Mouse (Mus musculus) C2C12 (cell line): ENCODE results near the gene Enoph1. TPM values are rescaled to one million over a fixed set of nuclear protein-coding genes. Genes with fewer than 3 reads are reported as not detected.

Source experiments
- H3K27me3 ChIP-seq: one replicate; pipeline ENCODE4 v1.6.1; 2011; ENCODE audit not compliant: control insufficient read depth, insufficient read depth, insufficient read length
- H3K36me3 ChIP-seq: one replicate; pipeline ENCODE4 v1.6.1; 2011; ENCODE audit not compliant: control insufficient read depth, insufficient read depth
- H3K4me3 ChIP-seq: one replicate; pipeline ENCODE4 v1.5.1; 2011; ENCODE audit warnings: mild to moderate bottlenecking, control low read depth; ENCODE audit not compliant: poor library complexity, insufficient read depth, severe bottlenecking
- H3K79me2 ChIP-seq: one replicate; pipeline ENCODE4 v1.6.1; 2011; ENCODE audit not compliant: control insufficient read depth, insufficient read depth
- H3K79me3 ChIP-seq: one replicate; pipeline ENCODE4 v1.6.1; 2011; ENCODE audit warnings: low read depth, control low read depth
- H3ac ChIP-seq: one replicate; pipeline ENCODE3; 2011; ENCODE audit warnings: low read depth; ENCODE audit not compliant: control insufficient read depth, insufficient read length
- CEBPB ChIP-seq: IDR thresholded peaks from one replicate; pipeline ENCODE4 v1.6.1; 2011; ENCODE audit warnings: low read depth, mild to moderate bottlenecking, control low read depth, moderate library complexity
- CTCF ChIP-seq: IDR thresholded peaks from one replicate; pipeline ENCODE4 v1.5.1; 2011; ENCODE audit not compliant: control insufficient read depth, insufficient read depth, insufficient read length
- FOSL1 ChIP-seq: IDR thresholded peaks from one replicate; pipeline ENCODE4 v1.8.0; 2011; ENCODE audit warnings: mild to moderate bottlenecking, low read length; ENCODE audit not compliant: poor library complexity, insufficient read depth, severe bottlenecking
- MAX ChIP-seq: IDR thresholded peaks from one replicate; pipeline ENCODE4 v1.6.1; 2011; ENCODE audit warnings: mild to moderate bottlenecking, control low read depth
- MYOD1 ChIP-seq: IDR thresholded peaks from one replicate; pipeline ENCODE4 v1.6.1; 2011; ENCODE audit warnings: low read depth; ENCODE audit not compliant: control insufficient read depth, insufficient read length
- MYOG ChIP-seq: IDR thresholded peaks from one replicate; pipeline ENCODE4 v1.6.1; 2011; ENCODE audit not compliant: control insufficient read depth, insufficient read length; ENCODE audit errors: extremely low read depth
- USF1 ChIP-seq: IDR thresholded peaks from one replicate; pipeline ENCODE4 v1.6.1; 2011; ENCODE audit warnings: low read depth, mild to moderate bottlenecking, control low read depth, moderate library complexity
- polyA plus RNA-seq: library from polyadenylated mRNA; unstranded; fragments of >200 nt; fragmentation: generic; extraction: Trizol; gene quantifications from one replicate; pipeline ENCODE4 v1.2.1, GENCODE M21; 2012; ENCODE audit warnings: missing spikeins

Gene Enoph1
- polyA plus RNA-seq, 1 experiment = 35.3 TPM

GRCm38 (mm10) chr5:100003895-100004294, 35.9 kb upstream of the Enoph1 start:
- no peak for TF ChIP-seq MYOG
- Histone ChIP-seq H3K36me3 (no peaks in the 10 kb centered on the region), H3K79me2 (no peaks in the 10 kb centered on the region), H3K27me3 (no peaks in the 10 kb centered on the region), H3K79me3 (no peaks in the 10 kb centered on the region), H3ac (no peak overlapping the region), H3K4me3 (no peak overlapping the region)

- H3K4me3 ChIP-seq = no peak overlapping the region
- H3K79me3 ChIP-seq = no peaks in the 10 kb centered on the region
- no peaks in the 10 kb centered on the region for H3K27me3 ChIP-seq
- no peaks in the 10 kb centered on the region for H3K79me2 ChIP-seq
- TF ChIP-seq USF1 (no peak), MAX (no peak), FOSL1 (no peak), CEBPB (no peak)
- no peak overlapping the region for H3ac ChIP-seq
- H3K36me3 ChIP-seq = no peaks in the 10 kb centered on the region
Observed at GRCm38 (mm10) chr5:100005431-100005830, 34.4 kb upstream of the Enoph1 start.

GRCm38 (mm10) chr5:100005896-100006295, 33.9 kb upstream of the Enoph1 start:
- no peaks in the 10 kb centered on the region for H3K27me3 ChIP-seq
- TF ChIP-seq USF1 (no peak), CTCF (no peak), FOSL1 (no peak), MYOD1 (no peak), MAX (no peak), MYOG (no peak), CEBPB (no peak)
- no peaks in the 10 kb centered on the region for H3K36me3 ChIP-seq
- no peaks in the 10 kb centered on the region for H3K79me2 ChIP-seq
- H3K4me3 ChIP-seq = no peak overlapping the region
- no peaks in the 10 kb centered on the region for H3K79me3 ChIP-seq
- no peak overlapping the region for H3ac ChIP-seq

- Histone ChIP-seq H3K79me3 (no peaks in the 10 kb centered on the region), H3K79me2 (no peaks in the 10 kb centered on the region), H3K4me3 (no peak overlapping the region), H3ac (no peak overlapping the region), H3K36me3 (no peaks in the 10 kb centered on the region), H3K27me3 (no peaks in the 10 kb centered on the region)
- TF ChIP-seq FOSL1 = no peak
Observed at GRCm38 (mm10) chr5:100006324-100007039, 33.3 kb upstream of the Enoph1 start.

GRCm38 (mm10) chr5:100007040-100007375, 32.8 kb upstream of the Enoph1 start:
- H3K79me2 ChIP-seq = no peaks in the 10 kb centered on the region
- H3K36me3 ChIP-seq = no peaks in the 10 kb centered on the region
- H3K27me3 ChIP-seq = no peaks in the 10 kb centered on the region

GRCm38 (mm10) chr5:100008485-100008884, 31.3 kb upstream of the Enoph1 start:
- no peaks in the 10 kb centered on the region for H3K79me2 ChIP-seq
- no peak overlapping the region for H3K4me3 ChIP-seq
- H3K27me3 ChIP-seq = no peaks in the 10 kb centered on the region
- H3K36me3 ChIP-seq = no peaks in the 10 kb centered on the region
- H3ac ChIP-seq = no peak overlapping the region
- TF ChIP-seq CEBPB (no peak), MYOD1 (no peak), FOSL1 (no peak)
- no peaks in the 10 kb centered on the region for H3K79me3 ChIP-seq

More at GRCm38 (mm10) chr5:100007040-100007375, 32.8 kb upstream of the Enoph1 start:
- Histone ChIP-seq H3ac (no peak overlapping the region), H3K4me3 (no peak overlapping the region), H3K79me3 (no peaks in the 10 kb centered on the region)
- TF ChIP-seq MAX (no peak), MYOG (no peak), CEBPB (no peak), MYOD1 (no peak), CTCF (no peak), FOSL1 (no peak), USF1 (no peak)

GRCm38 (mm10) chr5:100012599-100012998, 27.2 kb upstream of the Enoph1 start:
- no peaks in the 10 kb centered on the region for H3K36me3 ChIP-seq
- no peaks in the 10 kb centered on the region for H3K79me3 ChIP-seq
- H3K4me3 ChIP-seq = no peak overlapping the region
- H3K27me3 ChIP-seq = no peaks in the 10 kb centered on the region
- H3ac ChIP-seq = no peak overlapping the region
- H3K79me2 ChIP-seq = no peaks in the 10 kb centered on the region
- TF ChIP-seq CEBPB = no peak
- TF ChIP-seq MYOG = no peak
- no peak for TF ChIP-seq CTCF
- no peak for TF ChIP-seq MYOD1
- TF ChIP-seq MAX = no peak
- no peak for TF ChIP-seq USF1
- no peak for TF ChIP-seq FOSL1
